Mouse (Mus musculus) testis, adult 2 months (tissue): ENCODE data around the gene Smim5. TPM values are rescaled to one million over a fixed set of nuclear protein-coding genes. Genes with fewer than 3 reads are reported as not detected.
A peak's percentile ranks its signal among the peaks of the same experiment; 100 is the strongest.

Experiments used
- H3K27ac ChIP-seq: fragments of 200-500 bp; 2 replicates; pipeline ENCODE4 v1.5.1; 2012; ENCODE audit warnings: low read depth, low read length; ENCODE audit not compliant: control insufficient read depth, insufficient read depth
- H3K27me3 ChIP-seq: fragments of 200-500 bp; 2 replicates; pipeline ENCODE4 v1.6.1; 2012; ENCODE audit warnings: mild to moderate bottlenecking, low read length, moderate library complexity; ENCODE audit not compliant: control insufficient read depth, insufficient read depth
- H3K36me3 ChIP-seq: fragments of 200-500 bp; 2 replicates; pipeline ENCODE4 v1.6.1; 2012; ENCODE audit warnings: mild to moderate bottlenecking, low read length; ENCODE audit not compliant: control insufficient read depth, insufficient read depth
- H3K4me1 ChIP-seq: fragments of 200-500 bp; 2 replicates; pipeline ENCODE4 v1.6.1; 2012; ENCODE audit warnings: low read length; ENCODE audit not compliant: control insufficient read depth, insufficient read depth
- H3K4me3 ChIP-seq: fragments of 200-500 bp; 2 replicates; pipeline ENCODE4 v1.5.1; 2012; ENCODE audit warnings: low read depth, mild to moderate bottlenecking, low read length, moderate library complexity, mixed read lengths; ENCODE audit not compliant: control insufficient read depth
- CTCF ChIP-seq: fragments of 200-500 bp; IDR thresholded peaks from 2 replicates; pipeline ENCODE4 v1.5.1; 2012; ENCODE audit warnings: low read depth, mild to moderate bottlenecking, inconsistent platforms, low read length, moderate library complexity; ENCODE audit not compliant: control insufficient read depth, insufficient read depth, insufficient replicate concordance
- POLR2A ChIP-seq: fragments of 200-500 bp; IDR thresholded peaks from 2 replicates; pipeline ENCODE4 v1.6.1; 2012; ENCODE audit warnings: low read depth, mild to moderate bottlenecking, inconsistent platforms, low read length, moderate library complexity; ENCODE audit not compliant: control insufficient read depth
- polyA plus RNA-seq: library from polyadenylated mRNA; depleted of rRNA; stranded (reverse); fragments of >200 nt; gene quantifications from 2 replicates; pipeline ENCODE4 v1.2.3, GENCODE M21; 2012

Gene Smim5
- polyA plus RNA-seq, 1 experiment: not detected

GRCm38 (mm10) chr11:115902831-115903230 lies 3.1 kb downstream of the Smim5 start:
- Histone ChIP-seq H3K4me1 (peaks cover 2% of the 10 kb centered on the region), H3K36me3 (no peaks in the 10 kb centered on the region), H3K27ac (no peak overlapping the region), H3K4me3 (no peak overlapping the region), H3K27me3 (no peaks in the 10 kb centered on the region)
- no peak for TF ChIP-seq POLR2A
- TF ChIP-seq CTCF: no peak

GRCm38 (mm10) chr11:115903384-115904230 lies 3.8 kb downstream of the Smim5 start:
- Histone ChIP-seq H3K27ac (no peak overlapping the region), H3K4me3 (no peak overlapping the region), H3K27me3 (no peaks in the 10 kb centered on the region), H3K4me1 (peaks cover 2% of the 10 kb centered on the region), H3K36me3 (no peaks in the 10 kb centered on the region)
- no peak for TF ChIP-seq POLR2A
- TF ChIP-seq CTCF: no peak

DNA sequence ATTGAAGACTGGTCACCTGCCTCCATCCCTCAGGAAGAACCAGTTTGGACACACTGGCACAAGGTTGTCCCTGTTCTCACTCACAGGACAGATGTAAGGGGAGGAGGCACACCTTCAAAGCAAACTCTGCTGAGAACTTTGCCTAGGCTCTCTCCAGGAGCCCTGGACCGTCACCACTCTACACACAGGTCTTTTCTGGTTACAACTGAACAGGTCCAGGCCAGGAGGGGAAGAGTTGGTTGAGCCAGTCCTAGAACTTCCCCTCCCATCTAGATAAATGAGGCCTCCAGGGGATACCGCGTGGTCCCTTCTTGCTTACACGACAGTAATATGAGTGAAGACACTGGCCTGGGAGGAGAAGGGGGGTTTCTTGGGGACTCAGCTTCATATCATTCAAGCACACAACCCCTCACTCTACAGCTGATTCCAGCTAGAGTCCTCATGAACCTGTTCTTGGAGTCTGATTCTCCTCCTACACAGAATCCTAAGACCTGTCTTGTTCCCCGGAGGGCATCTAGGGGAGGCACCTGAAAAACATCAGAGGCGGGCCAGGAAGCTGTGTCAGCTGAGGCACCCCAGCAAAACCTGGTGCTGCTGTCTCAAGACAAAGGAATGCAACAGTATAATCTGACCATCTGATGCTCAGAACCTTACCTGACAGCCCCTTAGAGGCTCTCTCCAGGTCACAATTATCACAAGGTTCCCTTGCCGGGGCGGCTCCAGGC lies 4.6 kb downstream of the Smim5 start:
- TF ChIP-seq POLR2A: no peak
- no peak for TF ChIP-seq CTCF
- no peak overlapping the region for H3K27ac ChIP-seq
- no peak overlapping the region for H3K4me3 ChIP-seq
- no peaks in the 10 kb centered on the region for H3K36me3 ChIP-seq
- peaks cover 2% of the 10 kb centered on the region for H3K4me1 ChIP-seq
- no peaks in the 10 kb centered on the region for H3K27me3 ChIP-seq

- H3K4me1 ChIP-seq: peaks cover 2% of the 10 kb centered on the region
- H3K27ac ChIP-seq: no peak overlapping the region
Measured at GRCm38 (mm10) chr11:115904956-115905790, 5.4 kb downstream of the Smim5 start.

DNA sequence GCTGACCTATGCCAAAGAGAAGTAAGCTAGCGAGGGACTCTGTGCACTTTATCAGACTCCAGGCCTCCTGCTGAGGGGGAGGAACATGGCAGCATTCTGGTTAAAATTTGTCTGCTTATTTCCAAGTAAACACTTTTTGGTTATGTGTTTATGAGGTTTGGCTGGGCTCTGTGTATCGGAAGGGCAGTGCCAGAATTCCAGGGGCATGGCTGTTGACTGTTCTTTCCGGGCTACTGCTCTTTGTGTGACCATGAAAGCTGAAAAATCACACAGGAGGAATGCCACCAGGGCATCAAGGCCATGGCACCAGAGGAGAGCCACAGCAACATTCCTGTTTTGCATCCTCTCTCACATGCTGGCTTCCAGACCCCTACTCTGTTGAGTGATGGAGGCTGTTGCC lies 6.3 kb downstream of the Smim5 start:
- Histone ChIP-seq H3K36me3 (no peaks in the 10 kb centered on the region), H3K4me1 (peaks cover 2% of the 10 kb centered on the region), H3K27me3 (no peaks in the 10 kb centered on the region), H3K4me3 (no peak overlapping the region), H3K27ac (no peak overlapping the region)
- TF ChIP-seq POLR2A: no peak
- TF ChIP-seq CTCF: no peak

More at GRCm38 (mm10) chr11:115904956-115905790, 5.4 kb downstream of the Smim5 start:
- H3K4me3 ChIP-seq: no peak overlapping the region
- TF ChIP-seq POLR2A: no peak
- no peak for TF ChIP-seq CTCF
- H3K27me3 ChIP-seq: no peaks in the 10 kb centered on the region
- H3K36me3 ChIP-seq: no peaks in the 10 kb centered on the region

DNA sequence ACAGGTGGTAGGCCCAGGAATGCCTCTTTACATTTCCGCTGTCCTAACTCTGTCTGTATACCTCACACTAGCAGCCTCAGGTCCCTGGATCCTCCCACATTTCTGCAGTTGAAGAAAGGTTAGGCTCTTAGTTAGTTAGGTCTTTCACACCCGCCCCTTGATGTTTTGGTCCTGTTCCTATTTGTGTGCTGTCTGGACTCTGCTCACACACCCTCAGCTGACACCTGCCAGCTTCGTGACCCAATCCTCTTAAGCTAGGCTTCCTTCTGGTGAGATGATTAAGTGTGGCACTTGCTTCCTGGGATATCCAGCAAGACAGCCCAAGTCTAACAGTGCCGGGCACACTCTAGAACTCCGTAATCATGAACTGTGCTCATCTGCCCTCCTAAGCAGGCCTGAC lies 6.8 kb downstream of the Smim5 start:
- Histone ChIP-seq H3K27me3 (no peaks in the 10 kb centered on the region), H3K27ac (no peak overlapping the region), H3K4me3 (no peak overlapping the region), H3K36me3 (no peaks in the 10 kb centered on the region), H3K4me1 (peaks cover 2% of the 10 kb centered on the region)
- TF ChIP-seq CTCF (no peak), POLR2A (no peak)

DNA sequence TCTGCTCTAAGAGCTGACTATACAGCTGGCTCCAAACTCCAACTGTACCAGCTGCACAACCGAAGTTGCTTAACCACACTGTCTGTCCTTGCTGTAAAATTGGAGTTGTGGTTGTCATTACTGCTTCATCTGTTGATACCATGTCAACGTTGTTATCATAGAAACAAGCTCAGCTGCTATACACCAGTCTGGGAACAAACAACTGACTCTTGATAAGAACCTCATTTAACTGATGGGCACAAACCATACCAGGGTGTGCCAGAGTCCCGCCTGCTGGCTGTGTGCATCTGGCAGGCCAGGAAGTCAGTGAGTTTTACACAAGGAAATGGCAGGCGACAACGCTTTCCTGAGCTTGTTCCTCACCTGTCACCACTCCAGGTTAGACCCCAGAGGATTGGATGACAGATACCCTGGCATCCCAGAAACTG lies 11.4 kb downstream of the Smim5 start:
- peak overlapping the region; percentile 89 for H3K4me3 ChIP-seq
- peaks cover 2% of the 10 kb centered on the region for H3K36me3 ChIP-seq
- H3K4me1 ChIP-seq: peaks cover 4% of the 10 kb centered on the region
- H3K27ac ChIP-seq: no peak overlapping the region
- no peaks in the 10 kb centered on the region for H3K27me3 ChIP-seq
- TF ChIP-seq CTCF (no peak), POLR2A (no peak)
